Mouse (Mus musculus): ENCODE results near the gene Fam129b.

Gene Fam129b

DNA sequence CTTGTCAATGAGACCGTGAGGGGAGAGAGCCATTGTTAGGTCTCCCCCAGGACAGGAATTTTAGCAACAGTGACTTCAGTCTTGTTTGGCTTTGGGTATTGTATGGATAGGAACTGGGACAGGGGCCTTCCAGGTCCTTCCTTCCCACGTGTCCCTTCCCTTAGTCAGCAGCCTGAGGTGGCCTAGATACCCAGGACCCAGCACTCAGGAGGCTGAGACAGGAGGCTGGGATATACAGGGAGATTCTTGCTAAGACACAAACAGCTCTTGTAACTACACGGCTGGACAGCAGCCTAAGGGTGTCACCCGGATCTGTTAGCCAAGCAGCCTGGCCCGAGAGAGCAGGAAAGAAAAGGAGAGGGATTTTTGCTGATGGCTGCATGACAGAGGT is 16.3 kb upstream of the Fam129b start:
- no peak for DNase-seq (ENCODE audit: low spot score in 2 of 2)

DNA sequence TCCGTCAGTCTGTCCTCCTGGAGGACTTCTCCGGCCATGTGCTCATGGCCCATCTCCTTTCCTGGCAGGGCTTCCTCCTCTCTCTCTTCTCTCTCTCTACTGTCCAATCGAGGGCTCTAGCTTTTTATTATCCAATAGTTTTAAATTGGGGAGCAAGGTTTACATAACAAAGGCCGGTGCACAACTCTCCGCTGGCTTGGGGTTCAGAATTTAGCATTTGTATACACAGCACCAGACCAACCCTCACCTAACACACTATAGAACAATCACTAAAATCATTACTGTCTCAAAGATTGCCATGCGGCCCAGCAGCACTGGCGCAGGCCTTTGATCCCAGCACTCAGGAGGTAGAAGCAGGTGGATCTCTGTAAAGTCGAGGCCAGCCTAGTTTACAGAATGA is 15.1 kb upstream of the Fam129b start:
- DNase-seq (ENCODE audit: low spot score in 2 of 2), result no peak

DNA sequence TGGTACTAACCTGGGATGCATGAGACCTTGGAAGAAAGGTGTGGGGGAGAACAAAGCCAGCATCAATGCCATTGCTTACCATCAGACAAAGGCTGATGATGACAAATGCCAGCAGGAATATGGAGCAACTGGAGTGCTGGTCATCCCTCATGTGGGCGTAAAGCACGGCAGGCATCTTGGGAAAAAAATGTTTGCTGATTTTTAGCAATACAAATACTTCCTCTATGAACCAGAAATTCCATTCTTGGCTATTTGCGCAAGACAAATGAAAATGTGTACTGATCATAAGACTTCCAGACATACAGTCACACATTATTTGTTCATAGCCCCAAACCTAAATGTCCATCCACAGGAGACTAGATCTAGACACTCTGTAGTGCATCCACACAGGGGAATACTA is 12.6 kb upstream of the Fam129b start:
- DNase-seq (ENCODE audit: low spot score in 2 of 2), result no peak

DNA sequence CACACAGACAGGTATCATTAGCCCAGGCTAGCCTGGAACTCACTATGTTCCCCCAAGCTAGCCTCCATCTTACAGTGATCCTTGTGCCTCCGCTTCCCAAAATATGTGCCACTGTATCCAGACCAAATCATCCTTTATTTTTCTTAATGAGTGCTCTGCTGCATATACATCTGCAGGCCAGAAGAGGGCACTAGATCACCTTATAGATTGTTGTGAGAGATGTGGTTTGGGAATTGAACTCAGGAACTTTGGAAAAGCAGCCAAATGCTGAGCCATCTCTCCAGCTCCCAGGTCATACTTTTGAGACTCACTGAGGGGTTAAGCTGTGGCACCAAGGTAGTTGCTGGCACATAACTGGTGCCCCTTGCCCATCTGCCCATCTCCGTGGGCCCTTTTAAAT is 11.2 kb upstream of the Fam129b start:
- DNase-seq (ENCODE audit: low spot score in 2 of 2), result no peak

DNA sequence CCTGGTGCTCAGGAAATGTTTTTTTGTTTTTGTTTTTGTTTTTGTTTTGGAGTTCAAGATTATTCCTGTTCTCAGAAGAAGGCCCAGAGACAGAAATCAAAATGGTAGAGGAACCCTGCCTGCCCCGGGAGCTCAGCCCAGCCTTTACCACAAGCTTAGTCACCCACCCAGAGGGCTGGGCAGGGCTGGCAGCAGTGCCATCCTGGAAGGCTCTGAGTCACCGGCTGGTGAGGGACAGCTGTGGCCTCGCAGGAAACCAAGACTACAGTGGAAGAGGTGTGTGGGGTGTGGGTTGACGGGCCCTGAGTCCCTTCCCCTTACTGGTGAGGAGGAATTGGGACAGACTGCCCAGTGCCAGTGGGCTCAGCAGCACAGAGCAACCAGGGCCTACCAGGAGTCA is 8.6 kb upstream of the Fam129b start:
- no peak for DNase-seq (ENCODE audit: low spot score in 2 of 2)

DNA sequence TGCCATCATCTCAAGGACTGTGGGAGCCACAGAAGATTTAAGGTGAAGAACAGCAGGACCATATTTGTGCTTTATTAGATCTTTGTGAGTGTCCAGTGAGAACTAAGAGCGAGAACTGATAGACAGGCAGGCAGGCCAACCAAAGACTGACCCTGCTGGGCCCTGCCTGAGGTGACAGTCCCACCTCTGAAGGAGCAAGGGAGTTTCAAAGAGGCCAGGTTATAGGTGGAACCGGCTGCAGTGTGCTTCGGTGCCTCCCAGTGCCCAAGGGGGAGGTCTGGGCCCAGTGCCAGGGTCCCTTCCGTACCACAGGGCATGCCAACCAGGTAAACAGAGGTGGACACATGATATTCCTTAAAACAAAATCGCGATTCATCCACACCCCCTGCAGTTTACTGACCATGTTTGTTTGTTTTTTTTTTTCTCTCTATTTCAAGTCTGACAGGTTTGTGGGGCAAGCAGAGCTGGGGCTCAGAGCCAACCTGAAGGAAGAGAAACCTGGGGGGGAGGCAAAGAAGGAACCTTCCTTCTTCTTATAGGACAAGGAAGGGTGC is 6.1 kb upstream of the Fam129b start:
- no peak for DNase-seq (ENCODE audit: low spot score in 2 of 2)

DNA sequence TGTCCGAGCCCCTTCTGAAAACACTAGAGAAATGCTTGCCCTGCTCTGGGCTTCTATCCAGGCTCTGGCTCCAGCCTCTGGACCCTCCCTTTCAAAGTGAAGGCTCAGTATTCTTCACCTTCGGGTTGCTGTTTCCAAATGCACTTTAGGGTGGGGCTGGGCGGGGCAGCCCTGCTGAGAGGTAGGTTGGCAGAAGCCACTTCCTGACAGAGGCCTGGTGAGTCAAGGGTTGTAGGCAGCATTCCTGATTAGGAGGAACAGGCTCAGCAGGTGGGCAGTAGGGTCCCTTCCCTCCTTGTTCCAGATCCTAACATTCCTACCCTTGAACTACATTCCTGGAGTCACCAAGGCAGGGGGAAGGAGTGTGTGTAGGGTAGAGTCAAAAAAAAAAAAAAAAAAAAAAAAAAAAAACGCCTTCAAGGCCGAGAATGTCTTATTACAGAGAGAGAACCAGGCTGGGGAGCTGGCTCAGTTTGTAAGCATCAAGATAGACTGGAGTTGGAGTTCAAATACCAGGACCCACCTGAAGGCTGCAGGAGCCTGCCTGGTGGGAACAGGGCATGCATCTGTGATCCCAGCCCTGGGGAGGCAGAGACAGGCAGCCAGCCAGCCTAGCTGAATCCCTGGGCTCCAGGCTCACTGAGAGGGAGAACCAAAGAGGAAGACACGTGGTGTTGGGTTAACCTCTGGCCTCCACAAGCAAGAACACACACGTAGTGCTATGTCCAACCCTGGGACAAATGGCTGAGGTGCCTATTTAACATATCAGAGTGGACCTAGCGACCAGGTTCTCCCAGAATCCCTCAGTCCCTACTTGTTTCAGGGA is 5.4 kb upstream of the Fam129b start:
- DNase-seq (ENCODE audit: low spot score in 2 of 2), result no peak

DNA sequence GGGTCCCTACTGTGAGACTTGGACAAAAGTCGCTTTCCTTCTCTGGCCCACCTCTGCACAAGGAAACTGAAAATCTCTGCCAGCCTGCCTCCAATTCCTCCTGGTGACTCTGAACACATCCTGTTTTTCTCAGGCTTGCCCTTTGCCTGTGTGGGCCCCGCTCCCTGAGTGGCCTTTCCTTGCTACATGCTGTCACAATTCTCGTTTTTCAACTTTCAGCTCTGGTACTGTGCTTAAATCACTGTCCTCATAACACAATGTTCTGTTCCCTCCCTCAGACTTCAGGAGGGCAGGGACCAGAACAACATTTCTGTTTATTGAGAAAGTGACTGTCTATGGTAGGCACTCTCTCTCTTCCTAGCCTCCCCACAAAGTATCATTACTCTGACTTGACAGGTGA is 1.8 kb upstream of the Fam129b start:
- DNase-seq (ENCODE audit: low spot score in 2 of 2), result no peak

DNA sequence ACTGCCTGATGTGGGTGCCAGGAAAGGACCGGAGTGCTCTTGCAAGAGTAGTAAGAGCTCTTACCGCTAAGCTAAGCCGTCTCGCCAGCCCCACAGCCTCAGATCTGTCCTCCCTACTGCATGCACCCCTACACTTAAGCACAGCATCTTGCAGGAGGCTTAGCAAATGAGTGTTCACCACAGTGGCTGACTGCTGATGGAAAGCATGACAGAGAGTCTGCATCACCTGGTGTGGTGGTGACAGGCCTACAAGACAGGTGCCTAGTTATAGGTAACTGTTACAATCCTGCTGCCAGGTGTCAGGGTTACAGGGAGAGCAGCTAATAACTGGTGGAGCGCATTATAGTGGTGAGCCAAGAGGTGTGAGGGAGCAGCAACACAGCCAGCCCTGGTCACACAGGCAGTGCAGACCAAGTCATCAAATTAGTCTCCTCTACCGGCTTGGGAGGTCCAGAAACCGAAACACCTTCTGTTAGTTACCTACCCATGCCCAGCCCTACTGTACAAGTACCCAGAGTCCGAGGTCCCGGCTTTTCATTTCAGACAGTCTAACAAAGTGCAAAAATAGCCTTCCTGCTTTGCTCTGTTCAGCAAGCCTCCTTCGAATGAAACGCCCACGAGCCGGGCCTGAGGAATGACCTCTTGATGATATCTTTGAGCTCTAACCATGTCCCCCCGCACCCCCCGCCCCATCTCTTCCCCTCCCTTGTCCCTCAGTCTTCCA is 801 bp upstream of the Fam129b start:
- no peak for DNase-seq (ENCODE audit: low spot score in 2 of 2)

DNA sequence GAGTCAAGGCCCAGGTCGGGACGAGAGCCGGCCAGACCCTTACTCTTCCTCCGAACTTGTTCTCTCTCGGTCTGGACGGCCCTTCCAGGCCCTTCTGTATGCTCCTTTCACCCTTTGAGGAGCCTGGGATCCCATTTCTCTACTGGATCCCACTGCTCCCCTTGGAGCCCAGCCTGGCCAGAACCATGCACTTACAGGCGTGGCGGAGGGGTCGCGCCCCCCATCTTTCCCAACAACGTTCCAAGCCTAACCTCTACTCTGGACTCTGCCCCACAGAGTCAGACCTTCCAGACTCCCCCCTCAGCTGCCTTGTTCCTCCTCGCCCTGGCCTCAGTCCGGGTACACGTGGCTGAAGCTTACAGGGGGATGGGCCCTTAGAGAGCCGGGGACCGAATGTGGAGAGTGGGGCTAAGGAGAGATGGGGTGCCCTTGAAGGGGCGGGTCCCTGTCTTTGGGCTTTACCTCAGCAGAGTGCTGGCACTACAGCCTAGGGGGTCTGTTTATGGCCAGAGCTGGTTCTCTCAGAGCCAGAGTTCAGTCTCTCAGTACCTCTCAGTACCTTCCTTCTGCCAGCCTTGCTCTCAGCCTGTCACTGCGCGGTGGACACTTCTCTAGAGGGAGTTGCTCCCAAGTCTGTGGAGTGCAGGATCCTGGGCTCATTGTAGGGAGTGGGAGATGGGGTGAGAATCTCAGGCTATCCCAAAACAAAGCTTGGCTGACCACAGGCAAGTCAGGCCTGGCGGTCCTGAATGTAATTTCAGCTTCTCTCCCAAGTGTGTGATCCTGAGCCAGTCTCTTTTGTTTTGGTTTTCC is 782 bp downstream of the Fam129b start:
- DNase-seq (ENCODE audit: low spot score in 2 of 2), result no peak

DNA sequence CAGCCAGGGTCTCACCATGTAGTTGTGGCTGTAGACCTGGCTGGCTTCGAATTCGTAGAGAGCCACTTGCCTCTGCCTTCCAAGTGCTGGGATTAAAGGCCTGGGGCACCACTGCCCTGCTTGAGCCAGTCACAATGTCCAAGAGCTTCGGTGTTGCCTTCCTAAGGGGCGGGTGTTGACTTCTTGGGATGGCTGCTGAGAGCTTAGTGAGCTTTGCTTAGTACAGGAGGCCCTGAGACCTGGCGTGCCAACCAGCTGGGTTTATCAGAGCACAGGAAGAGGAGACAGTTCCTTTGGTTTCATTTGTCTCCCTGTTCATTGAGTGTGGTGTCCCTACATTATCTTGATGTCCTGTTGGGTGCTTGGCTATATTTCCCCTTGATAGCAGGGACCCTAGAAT is 1.4 kb downstream of the Fam129b start:
- no peak for DNase-seq (ENCODE audit: low spot score in 2 of 2)

DNA sequence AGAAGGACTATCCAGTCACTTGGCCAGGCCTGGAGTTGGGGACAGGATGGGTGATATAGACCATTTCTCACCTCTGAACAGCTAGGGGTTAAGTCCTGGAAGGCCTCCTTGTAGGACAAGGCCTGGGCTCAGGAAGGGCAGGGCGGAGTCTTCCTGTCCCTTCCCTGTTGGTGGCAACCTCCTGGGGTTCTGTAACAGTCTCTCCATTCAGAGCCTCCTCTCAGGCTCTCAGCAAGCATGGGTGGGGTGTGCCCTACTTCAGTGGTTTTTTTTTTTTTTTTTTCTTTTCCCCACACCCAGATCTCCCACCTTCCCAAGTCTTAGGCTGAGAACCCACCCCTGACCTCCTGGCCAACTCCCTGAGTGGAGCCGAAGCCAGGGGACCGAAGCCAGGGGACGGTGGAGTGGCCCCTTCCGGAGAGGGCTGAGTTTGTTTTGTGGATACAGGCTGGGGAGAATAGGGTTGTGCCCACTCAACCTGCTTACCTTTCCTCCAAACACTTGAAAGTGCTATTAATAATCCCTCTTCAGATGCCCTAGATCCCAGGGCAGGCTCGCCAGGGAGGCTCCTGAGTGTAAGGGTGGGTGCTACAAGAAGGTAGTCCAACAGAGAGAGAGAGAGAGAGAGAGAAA is 2.0 kb downstream of the Fam129b start:
- DNase-seq (ENCODE audit: low spot score in 2 of 2), result no peak

DNA sequence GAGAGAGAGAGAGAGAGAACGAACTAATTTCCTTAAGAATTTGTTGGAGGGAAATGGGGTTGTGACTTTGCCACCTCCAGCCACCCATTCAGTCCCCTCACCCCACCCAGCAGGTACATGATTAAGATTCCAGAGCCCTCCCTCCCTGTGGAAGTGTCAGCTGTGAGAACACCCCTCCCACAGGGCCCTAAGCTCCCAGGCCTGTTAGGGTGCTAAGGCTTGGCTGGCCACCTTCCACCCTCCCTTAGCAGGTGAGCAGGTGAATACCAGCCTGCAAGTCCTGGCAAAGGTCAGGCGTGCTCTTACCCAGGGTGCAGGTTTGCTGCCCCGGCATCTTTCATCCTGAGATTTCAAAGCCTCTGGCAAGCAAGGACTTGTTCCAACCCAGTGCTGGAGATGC is 2.5 kb downstream of the Fam129b start:
- no peak for DNase-seq (ENCODE audit: low spot score in 2 of 2)

DNA sequence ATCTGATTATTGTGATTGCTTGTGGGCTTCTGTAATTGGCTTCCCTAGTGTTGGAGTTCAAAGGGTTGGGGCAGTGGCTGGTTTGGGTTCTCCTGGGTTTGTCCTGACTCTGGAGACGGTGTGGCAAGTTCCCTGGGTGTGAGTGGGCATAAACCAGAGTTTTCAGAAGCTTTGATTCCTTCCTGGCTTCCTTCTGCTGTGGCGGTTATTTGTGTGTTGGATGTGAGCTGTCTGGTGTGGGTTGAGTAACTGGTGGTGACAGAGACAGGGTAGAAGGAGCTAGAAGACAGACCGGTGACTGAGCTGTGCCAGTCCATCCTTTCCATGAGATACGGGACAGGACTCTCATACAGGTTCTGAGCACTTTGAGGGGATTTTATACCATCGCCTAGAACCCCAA is 3.7 kb downstream of the Fam129b start:
- no peak for DNase-seq (ENCODE audit: low spot score in 2 of 2)

DNA sequence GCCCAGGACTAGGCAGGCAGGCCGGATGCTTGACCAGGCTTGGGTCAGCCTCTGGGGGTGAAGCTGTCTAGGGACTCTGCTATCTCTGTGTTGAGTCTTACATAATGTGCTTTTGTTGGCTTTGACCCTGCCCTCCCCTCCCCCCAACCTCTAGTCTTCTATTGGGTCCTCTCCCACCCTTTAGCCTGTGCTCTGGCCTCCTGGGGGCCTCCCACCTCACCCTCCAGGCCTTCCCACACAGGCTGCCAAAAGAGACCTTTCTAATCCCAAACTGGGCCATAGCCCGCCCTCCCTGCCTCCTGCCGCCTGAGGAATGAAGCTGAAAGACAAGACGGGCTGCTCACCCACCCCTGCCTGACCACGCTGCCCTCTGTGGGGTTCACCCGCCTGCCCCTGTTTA is 5.1 kb downstream of the Fam129b start:
- DNase-seq (ENCODE audit: low spot score in 2 of 2), result no peak

DNA sequence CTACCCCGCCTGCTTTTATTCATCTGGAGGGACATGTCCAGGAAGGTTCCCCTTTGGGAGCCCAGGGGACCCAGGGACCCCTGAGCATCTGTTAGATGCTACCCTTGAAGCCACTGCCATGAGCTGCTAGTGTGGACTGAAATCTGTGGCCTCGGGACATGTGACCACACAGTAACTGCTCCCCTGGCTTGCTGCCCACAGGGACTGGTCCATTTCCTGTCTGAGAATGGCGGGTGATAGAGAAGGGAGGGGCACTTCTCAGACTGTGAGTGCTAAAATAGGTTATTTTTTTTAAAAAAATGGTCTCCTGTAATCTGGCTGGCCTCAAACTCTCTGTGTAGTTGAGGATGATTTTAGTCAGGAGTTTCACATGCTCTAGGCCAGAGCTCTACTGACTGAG is 5.8 kb downstream of the Fam129b start:
- peak in 1 of 2 experiments; percentile 48 for DNase-seq (ENCODE audit: low spot score in 2 of 2)

DNA sequence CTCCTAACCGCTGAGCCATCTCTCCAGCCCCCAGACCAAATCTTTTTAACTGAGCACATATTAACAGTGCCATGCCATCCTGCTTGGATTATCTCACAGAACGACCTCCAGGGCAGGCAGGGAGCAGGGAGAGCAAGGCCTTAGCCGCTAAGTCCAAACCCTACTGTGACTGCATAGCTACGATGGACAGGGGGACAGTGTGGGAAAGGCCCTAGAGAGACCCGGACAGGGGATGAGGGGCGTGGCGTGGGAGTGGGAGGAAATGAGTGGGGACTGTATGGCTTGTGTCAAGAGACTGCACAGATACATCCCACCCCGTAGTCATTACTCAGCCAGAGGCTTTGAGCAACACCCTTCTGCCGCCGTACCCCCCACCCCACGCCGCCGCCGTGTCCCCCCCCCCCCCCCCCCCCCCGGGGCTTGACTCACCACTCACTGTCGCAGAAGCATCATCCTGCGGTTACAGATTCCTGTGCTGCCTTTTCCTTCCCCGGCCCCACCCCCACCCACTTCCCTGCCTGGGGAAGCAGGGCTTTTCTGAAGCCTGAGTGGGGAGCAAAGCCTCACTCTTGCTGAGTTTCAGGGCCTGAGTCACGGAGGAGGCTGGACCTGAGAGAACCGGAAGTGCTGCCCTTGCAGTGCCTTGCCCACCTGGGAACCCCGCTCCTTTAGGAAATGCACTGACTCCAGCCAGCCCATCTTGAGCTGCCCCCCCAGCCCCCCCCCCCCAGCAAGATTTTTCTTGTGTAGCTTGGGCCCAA is 6.5 kb downstream of the Fam129b start:
- DNase-seq (ENCODE audit: low spot score in 2 of 2), result no peak

DNA sequence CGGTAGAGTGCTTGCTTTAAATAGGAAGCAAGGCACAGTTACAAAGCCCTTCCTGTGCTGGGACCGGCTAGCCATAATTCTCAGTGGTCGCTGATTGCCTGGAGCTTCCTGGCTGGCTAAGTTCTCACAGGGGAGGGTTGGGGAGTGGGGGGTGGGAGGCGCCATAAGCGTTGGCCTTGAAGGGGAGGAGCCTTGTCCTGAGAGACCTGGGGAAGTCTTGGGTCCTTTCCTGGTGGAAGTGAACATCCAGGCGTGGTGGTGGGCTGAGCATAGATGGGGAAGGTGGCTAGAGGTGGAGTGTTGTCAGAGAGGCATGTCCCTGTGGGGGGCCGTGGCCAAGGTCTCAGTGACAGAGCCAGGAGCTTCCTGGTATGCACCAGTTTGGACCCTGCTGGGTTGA is 8.8 kb downstream of the Fam129b start:
- DNase-seq (ENCODE audit: low spot score in 2 of 2), result no peak

DNA sequence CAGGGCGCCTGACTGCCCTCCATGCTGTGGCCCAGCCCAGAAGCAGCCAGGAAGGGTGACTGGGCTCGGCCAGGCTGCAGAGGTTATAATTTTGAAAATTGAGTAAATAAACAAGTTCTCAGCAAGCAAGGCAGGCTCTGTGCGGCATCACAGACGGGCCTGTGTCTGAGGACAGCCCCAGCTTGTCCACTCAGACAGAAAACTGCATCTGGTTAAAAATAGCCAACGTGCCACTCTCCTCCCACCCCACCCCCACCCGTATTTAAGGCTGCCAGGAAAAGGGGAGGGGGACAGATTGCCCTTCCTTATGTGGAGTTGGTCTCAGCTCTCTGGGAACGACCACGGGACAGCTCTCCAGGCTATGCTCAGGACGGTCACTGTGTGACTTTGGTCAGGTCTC is 12.1 kb downstream of the Fam129b start:
- DNase-seq (ENCODE audit: low spot score in 2 of 2), result no peak

DNA sequence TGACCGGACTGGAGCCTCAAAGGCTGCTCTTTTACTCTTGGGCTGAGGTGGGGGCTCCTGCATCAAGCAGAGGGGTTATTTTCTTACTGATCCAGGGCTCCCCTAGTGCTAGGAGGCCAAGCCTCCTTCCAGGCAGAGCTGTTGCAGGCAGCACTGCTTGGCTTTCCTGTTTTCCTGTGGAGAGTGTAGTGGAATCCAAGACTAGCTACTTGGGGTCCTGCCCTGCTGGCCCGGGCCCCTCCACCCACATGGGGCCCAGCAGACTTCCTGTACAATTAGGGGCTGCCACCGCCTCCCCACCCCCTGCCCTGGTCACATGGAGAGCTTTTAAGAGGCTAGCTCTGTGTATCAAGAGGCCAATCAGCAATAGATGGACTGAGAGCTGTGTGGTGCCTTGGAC is 12.6 kb downstream of the Fam129b start:
- no peak for DNase-seq (ENCODE audit: low spot score in 2 of 2)

DNA sequence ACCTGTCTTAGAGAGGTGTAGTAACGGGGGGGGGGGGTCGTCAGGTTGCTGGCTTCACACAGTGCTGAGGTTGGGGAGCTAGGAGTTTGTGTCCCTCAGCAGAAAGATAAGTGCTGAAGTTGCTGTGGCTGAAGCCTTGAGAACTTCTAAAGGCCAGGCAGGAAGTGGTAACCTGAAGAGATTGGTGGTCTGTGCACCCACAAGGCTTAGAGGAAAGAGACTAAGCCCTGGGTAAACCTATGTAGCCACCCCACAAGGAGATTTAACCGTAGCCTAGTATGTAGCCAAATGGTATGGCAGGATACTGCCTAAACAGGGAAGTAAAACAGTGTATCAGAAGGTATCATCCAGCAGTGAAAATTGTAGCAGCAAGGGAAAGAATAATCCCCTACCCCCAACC is 14.4 kb downstream of the Fam129b start:
- DNase-seq (ENCODE audit: low spot score in 2 of 2), result no peak
